Mouse (Mus musculus): ENCODE data around the gene Nbea. TPM values are rescaled to one million over a fixed set of nuclear protein-coding genes. Genes with fewer than 3 reads are reported as not detected.

Gene Nbea
- total and polyA plus RNA-seq, 3 experiments, result 0.76 TPM; not detected in 2

DNA sequence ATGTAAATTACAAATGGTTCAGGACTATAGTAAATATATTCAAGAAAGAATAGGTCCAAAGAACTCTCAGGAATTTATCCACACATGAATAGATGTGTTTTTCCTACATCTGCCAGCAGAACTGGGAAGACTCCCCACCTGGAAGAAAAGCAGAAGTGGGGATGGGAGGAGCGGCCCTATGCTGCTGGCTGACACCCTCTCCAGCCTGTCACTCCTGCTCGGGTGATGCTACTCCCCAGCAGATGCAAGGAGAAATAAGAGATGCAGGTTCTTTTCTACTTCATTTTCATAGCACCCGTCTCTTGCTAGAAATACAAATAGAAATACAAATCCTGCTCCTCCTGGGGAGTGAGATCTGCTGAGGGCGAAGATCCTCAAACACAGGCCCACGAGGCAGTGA, 453.0 kb downstream of the Nbea start:
- TF ChIP-seq CTCF (IDR thresholded peaks at IDR 0.05; ENCODE audit: low read depth, low read length) (no peak), TAL1 (conservative IDR thresholded peaks at IDR 0.05; ENCODE audit: low read depth, low read length) (no peak), POLR2AphosphoS5 (IDR thresholded peaks at IDR 0.05; ENCODE audit: insufficient replicate concordance, low read depth, low read length) (no peak), GATA1 (IDR thresholded peaks at IDR 0.05; ENCODE audit: borderline replicate concordance, low read length) (no peak)
- Histone ChIP-seq H3K36me3 (replicated peaks) (no peaks in the 10 kb centered on the region), H3K27me3 (ENCODE audit: insufficient read depth, low read length) (no peaks in the 10 kb centered on the region), H3K4me1 (ENCODE audit: insufficient read depth, low read depth, low read length) (no peaks in the 10 kb centered on the region), H3K9me3 (replicated peaks) (peaks cover 8% of the 10 kb centered on the region), H3K4me3 (ENCODE audit: low read depth, low read length) (no peak overlapping the region)
- ATAC-seq (ENCODE audit: extremely low read depth, insufficient number of reproducible peaks, low FRiP score, poor library complexity, severe bottlenecking), result no peak
- DNase-seq (ENCODE audit: low spot score), result no peak

GRCm38 (mm10) chr3:55730142-55730541, 453.4 kb downstream of the Nbea start:
- Histone ChIP-seq H3K4me1 (ENCODE audit: insufficient read depth, low read depth, low read length) (no peaks in the 10 kb centered on the region), H3K9me3 (replicated peaks) (peaks cover 8% of the 10 kb centered on the region), H3K4me3 (ENCODE audit: low read depth, low read length) (no peak overlapping the region), H3K36me3 (replicated peaks) (no peaks in the 10 kb centered on the region), H3K27me3 (ENCODE audit: insufficient read depth, low read length) (no peaks in the 10 kb centered on the region)
- TF ChIP-seq GATA1 (IDR thresholded peaks at IDR 0.05; ENCODE audit: borderline replicate concordance, low read length), result no peak
- no peak for TF ChIP-seq POLR2AphosphoS5 (IDR thresholded peaks at IDR 0.05; ENCODE audit: insufficient replicate concordance, low read depth, low read length)
- TF ChIP-seq GATA2 (IDR thresholded peaks at IDR 0.05; ENCODE audit: borderline replicate concordance, low read depth, low read length), result no peak
- no peak for TF ChIP-seq TAL1 (conservative IDR thresholded peaks at IDR 0.05; ENCODE audit: low read depth, low read length)
- TF ChIP-seq CTCF (IDR thresholded peaks at IDR 0.05; ENCODE audit: low read depth, low read length), result no peak
- ATAC-seq (ENCODE audit: extremely low read depth, insufficient number of reproducible peaks, low FRiP score, poor library complexity, severe bottlenecking) (no peak), DNase-seq (ENCODE audit: low spot score) (no peak)

DNA sequence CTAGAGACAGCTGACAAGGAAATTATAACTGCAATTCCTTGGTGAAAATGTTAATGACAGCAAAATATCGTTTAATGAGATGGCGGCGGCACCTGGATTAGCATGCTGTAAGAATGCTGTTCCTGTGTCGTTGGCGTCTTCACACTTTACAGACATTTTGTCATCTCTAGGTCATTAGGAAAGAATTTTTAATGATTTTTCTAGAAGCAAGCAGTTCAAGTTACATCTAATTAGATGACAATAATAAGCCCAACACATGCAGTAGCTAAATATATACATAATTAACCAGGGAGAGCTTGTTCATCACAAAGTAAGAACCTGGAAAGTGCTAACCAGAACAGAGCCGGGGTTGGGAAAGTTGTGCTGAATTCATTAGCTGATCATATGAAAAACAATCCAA, 469.2 kb downstream of the Nbea start:
- H3K4me3 ChIP-seq (ENCODE audit: low read depth, low read length), result no peak overlapping the region
- no peaks in the 10 kb centered on the region for H3K27me3 ChIP-seq (ENCODE audit: insufficient read depth, low read length)
- TF ChIP-seq TAL1 (conservative IDR thresholded peaks at IDR 0.05; ENCODE audit: low read depth, low read length) (no peak), POLR2AphosphoS5 (IDR thresholded peaks at IDR 0.05; ENCODE audit: insufficient replicate concordance, low read depth, low read length) (no peak), GATA2 (IDR thresholded peaks at IDR 0.05; ENCODE audit: borderline replicate concordance, low read depth, low read length) (no peak), CTCF (IDR thresholded peaks at IDR 0.05; ENCODE audit: low read depth, low read length) (no peak)
- ATAC-seq (ENCODE audit: extremely low read depth, insufficient number of reproducible peaks, low FRiP score, poor library complexity, severe bottlenecking) (no peak), DNase-seq (ENCODE audit: low spot score) (no peak)
- H3K4me1 ChIP-seq (ENCODE audit: insufficient read depth, low read depth, low read length), result no peaks in the 10 kb centered on the region
- peaks cover 11% of the 10 kb centered on the region; the same call in 1 of the 2 replicates for H3K9me3 ChIP-seq (replicated peaks)
- no peaks in the 10 kb centered on the region for H3K36me3 ChIP-seq (replicated peaks)

DNA sequence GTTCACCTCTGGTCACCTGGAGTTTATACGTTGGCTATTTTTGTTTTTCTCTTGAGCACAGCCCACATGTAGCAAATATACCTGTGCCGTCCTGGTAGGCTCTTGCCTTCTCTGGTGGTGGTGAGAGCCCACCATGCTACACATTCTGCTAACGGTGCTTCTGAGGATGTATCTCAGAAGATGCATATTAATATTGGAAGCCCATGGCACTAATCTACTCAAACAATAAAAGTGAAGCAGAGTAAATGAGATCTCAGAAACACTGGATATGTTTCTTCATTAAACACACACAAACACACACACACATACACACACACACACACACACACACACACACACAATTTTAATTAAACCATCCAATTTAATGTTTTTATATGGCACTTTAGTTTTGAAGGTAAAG, 469.6 kb downstream of the Nbea start:
- peaks cover 12% of the 10 kb centered on the region for H3K9me3 ChIP-seq (replicated peaks)
- no peaks in the 10 kb centered on the region for H3K4me1 ChIP-seq (ENCODE audit: insufficient read depth, low read depth, low read length)
- no peaks in the 10 kb centered on the region for H3K36me3 ChIP-seq (replicated peaks)
- DNase-seq (ENCODE audit: low spot score) (no peak), ATAC-seq (ENCODE audit: extremely low read depth, insufficient number of reproducible peaks, low FRiP score, poor library complexity, severe bottlenecking) (no peak)
- H3K4me3 ChIP-seq (ENCODE audit: low read depth, low read length), result no peak overlapping the region
- H3K27me3 ChIP-seq (ENCODE audit: insufficient read depth, low read length), result no peaks in the 10 kb centered on the region
- TF ChIP-seq POLR2AphosphoS5 (IDR thresholded peaks at IDR 0.05; ENCODE audit: insufficient replicate concordance, low read depth, low read length), result no peak
- no peak for TF ChIP-seq CTCF (IDR thresholded peaks at IDR 0.05; ENCODE audit: low read depth, low read length)
- TF ChIP-seq TAL1 (conservative IDR thresholded peaks at IDR 0.05; ENCODE audit: low read depth, low read length), result no peak
- no peak for TF ChIP-seq GATA2 (IDR thresholded peaks at IDR 0.05; ENCODE audit: borderline replicate concordance, low read depth, low read length)
- no peak for TF ChIP-seq GATA1 (IDR thresholded peaks at IDR 0.05; ENCODE audit: borderline replicate concordance, low read length)

- H3K36me3 ChIP-seq (replicated peaks), result no peaks in the 10 kb centered on the region
- no peaks in the 10 kb centered on the region for H3K27me3 ChIP-seq (ENCODE audit: insufficient read depth, low read length)
- TF ChIP-seq GATA1 (IDR thresholded peaks at IDR 0.05; ENCODE audit: borderline replicate concordance, low read length) (no peak), POLR2AphosphoS5 (IDR thresholded peaks at IDR 0.05; ENCODE audit: insufficient replicate concordance, low read depth, low read length) (no peak), GATA2 (IDR thresholded peaks at IDR 0.05; ENCODE audit: borderline replicate concordance, low read depth, low read length) (no peak), TAL1 (conservative IDR thresholded peaks at IDR 0.05; ENCODE audit: low read depth, low read length) (no peak), CTCF (IDR thresholded peaks at IDR 0.05; ENCODE audit: low read depth, low read length) (no peak)
- DNase-seq (ENCODE audit: low spot score) (no peak), ATAC-seq (ENCODE audit: extremely low read depth, insufficient number of reproducible peaks, low FRiP score, poor library complexity, severe bottlenecking) (no peak)
- H3K9me3 ChIP-seq (replicated peaks), result peaks cover 20% of the 10 kb centered on the region
- no peaks in the 10 kb centered on the region for H3K4me1 ChIP-seq (ENCODE audit: insufficient read depth, low read depth, low read length)
- H3K4me3 ChIP-seq (ENCODE audit: low read depth, low read length), result no peak overlapping the region
These were observed 473.2 kb downstream of the Nbea start for GRCm38 (mm10) chr3:55710300-55710699.

DNA sequence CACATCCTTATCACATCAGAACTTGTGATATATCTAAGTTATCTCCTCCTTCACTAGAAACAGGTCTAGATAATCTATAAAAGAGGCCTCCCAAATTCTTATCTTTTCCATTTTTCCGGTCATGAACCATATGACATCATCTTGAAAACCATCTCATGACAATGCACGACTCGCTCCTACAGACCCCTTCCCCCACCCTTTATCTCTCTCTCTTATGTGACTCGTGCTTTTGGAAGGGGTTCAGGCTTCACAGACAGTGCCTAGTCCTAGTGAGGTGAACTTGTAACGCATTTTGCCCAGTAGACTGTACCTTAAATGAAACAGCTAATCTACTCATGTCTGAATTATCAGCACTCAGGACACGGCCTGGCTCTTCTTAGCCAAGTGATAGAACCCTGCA, 481.9 kb downstream of the Nbea start:
- ATAC-seq (ENCODE audit: extremely low read depth, insufficient number of reproducible peaks, low FRiP score, poor library complexity, severe bottlenecking), result no peak
- Histone ChIP-seq H3K4me1 (ENCODE audit: insufficient read depth, low read depth, low read length) (no peaks in the 10 kb centered on the region), H3K4me3 (ENCODE audit: low read depth, low read length) (no peak overlapping the region), H3K9me3 (replicated peaks) (peaks cover 22% of the 10 kb centered on the region), H3K27me3 (ENCODE audit: insufficient read depth, low read length) (no peaks in the 10 kb centered on the region), H3K36me3 (replicated peaks) (no peaks in the 10 kb centered on the region)
- no peak for DNase-seq (ENCODE audit: low spot score)
- TF ChIP-seq CTCF (IDR thresholded peaks at IDR 0.05; ENCODE audit: low read depth, low read length) (no peak), GATA2 (IDR thresholded peaks at IDR 0.05; ENCODE audit: borderline replicate concordance, low read depth, low read length) (no peak), GATA1 (IDR thresholded peaks at IDR 0.05; ENCODE audit: borderline replicate concordance, low read length) (no peak), TAL1 (conservative IDR thresholded peaks at IDR 0.05; ENCODE audit: low read depth, low read length) (no peak), POLR2AphosphoS5 (IDR thresholded peaks at IDR 0.05; ENCODE audit: insufficient replicate concordance, low read depth, low read length) (no peak)
